Mouse (Mus musculus): ENCODE data around the gene Banp.
A peak's percentile ranks its signal among the peaks of the same experiment; 100 is the strongest.

Gene Banp

DNA sequence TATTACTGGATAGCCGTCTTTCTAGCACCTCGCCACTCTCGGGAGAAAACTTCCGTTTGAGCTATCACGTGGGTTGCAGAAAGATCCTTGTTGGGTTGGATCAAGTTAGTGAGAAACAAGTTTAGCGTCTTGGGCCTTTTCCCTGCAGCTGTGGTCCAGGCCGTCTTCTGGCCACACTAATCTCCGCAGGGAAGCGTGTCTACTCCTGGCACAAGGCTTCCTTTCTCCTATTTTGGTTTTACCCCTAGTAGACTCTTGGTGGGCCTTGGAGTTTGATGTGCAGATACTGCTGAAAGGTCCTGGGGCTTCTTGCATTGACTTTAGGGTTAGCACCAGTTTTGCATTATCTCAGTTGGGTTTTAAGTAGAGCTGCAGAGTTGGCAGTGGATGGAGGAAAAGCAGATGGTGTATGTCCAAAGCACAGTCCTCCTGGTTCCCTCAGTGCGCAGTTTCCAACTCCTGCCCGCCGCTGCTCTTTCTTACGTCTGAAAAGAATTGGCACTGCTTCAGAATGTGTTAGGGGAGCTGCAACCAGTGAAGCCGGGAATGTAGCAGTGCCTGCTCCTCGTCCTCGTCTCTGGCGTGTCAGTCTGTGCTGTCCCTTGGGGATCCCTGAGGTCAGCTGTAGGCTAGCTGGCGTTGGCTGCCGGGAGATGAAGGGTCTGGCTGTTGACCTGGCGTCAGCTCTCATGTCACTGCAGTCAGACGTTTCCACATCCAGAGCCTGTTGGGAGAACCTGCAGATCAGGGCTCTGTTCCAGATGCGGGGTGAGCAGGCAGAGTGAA lies 68.7 kb downstream of the Banp start:
- peak; percentile 89 for DNase-seq (ENCODE audit: low spot score)

DNA sequence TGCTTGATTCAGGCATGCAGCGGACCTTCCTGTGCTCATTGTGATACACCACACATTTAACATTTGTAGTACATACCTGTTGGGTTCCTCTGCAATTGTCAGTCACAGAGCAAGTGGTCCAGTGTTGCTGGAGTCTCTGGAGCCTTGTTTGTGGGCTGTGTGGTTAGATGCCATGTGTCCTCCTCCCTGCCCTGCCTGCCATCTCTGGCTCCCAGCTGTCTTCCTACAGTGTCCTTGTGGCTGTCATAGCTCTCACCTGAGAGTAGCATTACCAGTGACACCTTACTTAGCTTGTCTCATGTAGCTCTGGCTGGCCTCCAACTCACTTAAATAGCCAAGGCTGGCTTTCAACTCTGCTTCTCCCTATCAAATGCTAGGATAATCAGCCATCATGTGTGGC lies 69.6 kb downstream of the Banp start:
- DNase-seq (ENCODE audit: low spot score), result no peak

DNA sequence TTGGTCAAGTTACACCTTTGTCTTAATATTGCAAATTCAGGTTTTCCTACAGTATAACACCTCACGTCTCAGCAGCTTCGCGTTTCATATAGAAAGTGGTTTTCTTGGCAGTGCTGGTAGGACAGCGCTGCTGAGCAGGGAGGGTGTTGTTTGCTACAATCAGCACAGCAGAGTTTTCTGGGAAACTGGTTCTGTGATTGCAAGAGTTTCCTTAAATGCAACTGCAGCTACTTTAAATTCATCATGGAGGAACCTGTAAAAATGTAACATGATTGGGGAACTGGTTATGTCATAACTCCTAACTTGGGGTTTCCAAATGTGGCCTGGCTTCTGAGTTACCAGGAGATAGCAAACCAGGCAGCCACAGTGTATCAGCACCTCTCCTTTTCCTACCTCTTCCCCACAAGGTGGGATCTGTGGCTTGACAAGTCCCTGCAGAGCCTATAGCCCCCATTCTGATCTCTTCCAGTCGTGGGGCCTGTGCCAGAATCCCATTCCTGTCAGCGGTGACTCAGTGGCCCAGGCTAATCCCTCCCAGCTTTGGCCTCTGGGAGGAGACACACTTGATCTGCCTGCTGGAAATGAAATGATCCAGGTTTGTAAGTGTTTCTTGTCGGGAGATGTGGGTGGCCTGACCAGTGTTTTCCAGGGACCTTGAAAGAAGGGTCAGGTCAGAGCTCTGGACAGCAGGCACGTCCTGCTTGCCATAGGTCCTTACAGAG lies 70.7 kb downstream of the Banp start:
- DNase-seq (ENCODE audit: low spot score), result no peak

DNA sequence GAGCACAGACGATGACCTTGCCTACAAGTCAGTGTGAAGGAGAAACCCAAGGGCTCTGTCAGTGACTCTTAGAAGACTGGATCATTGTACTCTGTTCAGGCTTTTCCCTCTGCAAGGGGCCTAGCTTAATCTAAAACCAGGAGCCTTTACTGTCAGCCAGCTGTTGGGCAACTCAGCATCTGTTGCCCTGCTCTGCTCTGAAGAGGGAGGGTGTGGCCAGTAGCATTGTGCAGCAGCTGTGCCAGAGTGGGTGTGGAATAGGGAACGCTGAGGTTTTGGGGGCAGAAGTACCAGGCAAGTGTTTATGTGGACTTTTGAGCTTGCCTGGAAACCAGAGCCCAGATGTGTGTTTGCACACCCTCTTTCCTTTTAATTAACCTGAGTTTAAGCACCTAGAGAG lies 72.2 kb downstream of the Banp start:
- peak; percentile 65 for DNase-seq (ENCODE audit: low spot score)

DNA sequence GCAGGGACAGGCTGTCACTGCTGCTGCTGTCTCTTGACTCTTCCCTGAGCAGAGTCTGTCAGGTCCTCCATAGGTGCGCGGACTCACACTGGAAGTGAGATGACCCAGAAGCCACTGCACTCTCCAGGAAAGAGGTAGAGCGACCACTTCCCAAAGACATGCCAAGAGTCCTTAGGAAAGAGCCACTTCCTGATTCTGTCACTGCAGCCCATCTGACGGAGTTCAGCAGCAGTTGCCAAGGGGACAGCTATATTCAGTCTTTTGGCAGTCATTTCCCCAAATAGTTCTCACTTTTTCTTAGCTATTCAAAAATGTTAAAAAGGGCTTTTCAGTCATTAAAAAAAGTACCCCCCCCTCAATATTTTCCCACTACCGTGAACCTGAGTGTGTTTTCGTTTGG lies 72.7 kb downstream of the Banp start:
- no peak for DNase-seq (ENCODE audit: low spot score)

DNA sequence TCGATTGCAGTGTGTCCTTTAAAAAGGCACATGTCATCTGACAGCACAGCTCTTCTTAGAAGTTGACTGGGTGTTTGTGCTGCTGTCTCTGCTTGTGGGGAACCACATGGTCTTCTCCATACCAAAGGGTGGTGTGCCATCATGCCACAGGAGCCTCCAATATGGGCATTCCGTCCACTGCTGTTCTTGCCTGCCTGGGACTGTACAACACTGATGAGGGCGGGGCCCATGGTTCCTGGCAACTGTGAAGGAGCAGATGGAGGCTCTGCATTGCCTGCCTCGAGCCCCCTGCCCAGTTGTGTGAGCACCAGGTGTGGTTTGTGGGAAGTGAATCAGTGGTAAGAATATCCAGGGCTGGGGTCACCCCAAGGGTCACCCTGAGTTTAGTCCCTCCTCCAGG lies 73.2 kb downstream of the Banp start:
- no peak for DNase-seq (ENCODE audit: low spot score)

DNA sequence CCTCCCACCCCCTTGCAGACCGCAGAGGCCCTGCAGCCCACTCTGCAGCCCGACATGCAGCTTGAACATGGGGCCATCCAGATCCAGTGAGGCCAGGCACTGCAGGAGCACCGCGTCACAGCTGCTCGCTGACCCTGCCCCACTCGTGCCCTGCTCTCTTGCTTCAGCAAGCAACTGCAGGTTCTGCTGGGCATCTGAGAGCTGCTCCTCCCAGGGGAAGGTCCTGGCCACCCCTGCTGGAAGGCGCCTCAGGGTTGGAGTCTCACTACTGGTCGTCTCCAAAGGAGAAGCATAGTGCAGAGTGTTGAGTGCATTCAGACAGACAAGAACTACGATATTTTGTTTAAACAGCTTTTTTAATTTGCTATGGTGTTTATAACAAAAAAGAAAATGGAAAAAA lies 76.0 kb downstream of the Banp start:
- DNase-seq (ENCODE audit: low spot score), result no peak

DNA sequence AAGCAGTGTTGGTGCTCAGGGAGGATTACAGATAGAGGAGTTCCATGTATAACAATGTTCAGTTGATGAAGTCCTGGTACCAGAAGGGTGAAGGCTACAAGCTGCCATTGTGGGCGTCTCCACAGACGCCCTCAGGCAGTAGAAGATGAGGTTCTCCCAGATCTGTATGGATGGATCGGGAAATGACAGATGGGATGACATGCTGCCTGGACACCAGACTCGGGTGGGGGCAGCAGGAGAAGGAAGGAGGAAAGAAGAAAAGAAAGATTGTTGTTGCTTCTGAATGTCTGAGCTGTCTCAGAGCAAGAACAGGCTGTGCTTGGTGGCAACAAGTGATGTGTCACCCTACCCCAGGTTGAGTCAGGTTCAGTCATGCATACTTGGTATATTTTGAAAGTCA lies 78.6 kb downstream of the Banp start:
- no peak for DNase-seq (ENCODE audit: low spot score)

DNA sequence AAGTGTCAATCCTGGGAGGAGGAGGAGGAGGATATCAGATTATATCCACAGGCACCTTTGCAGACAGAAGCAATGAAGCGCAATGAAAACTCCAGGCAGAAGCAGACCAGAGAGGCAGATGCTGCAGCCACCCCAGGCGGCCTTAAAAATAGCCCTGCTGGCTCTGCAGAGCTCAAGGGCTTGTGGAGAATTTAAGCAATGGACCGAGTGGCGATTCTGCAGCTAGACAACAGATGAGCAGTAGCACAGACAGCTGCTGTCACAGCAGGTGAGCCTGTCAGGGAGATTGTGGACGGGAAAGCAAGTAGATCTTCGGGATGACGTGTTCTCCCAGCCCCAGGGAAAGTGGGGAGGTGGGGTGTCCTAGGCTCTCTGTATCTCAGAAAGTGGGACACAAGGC lies 81.4 kb downstream of the Banp start:
- DNase-seq (ENCODE audit: low spot score), result no peak

DNA sequence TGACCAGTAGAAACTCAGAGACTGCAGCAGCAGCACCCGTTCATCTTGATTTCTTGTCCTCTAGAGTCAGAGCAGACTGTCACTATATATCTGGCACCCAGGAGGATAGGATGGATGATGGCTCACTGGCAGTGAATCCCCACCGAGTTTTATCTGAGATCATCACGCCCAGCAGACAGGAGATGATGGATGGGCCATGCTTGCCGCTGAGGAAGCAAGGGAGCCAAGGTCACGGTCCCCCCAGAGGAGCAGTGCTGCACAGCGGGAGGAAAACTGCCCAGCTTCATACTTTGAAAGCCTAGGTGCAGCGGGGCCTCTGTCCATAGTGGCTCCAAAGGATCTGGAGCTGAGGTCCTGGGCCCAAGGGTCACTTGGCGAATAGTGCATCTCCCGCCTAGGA lies 83.2 kb downstream of the Banp start:
- DNase-seq (ENCODE audit: low spot score), result peak; percentile 33

DNA sequence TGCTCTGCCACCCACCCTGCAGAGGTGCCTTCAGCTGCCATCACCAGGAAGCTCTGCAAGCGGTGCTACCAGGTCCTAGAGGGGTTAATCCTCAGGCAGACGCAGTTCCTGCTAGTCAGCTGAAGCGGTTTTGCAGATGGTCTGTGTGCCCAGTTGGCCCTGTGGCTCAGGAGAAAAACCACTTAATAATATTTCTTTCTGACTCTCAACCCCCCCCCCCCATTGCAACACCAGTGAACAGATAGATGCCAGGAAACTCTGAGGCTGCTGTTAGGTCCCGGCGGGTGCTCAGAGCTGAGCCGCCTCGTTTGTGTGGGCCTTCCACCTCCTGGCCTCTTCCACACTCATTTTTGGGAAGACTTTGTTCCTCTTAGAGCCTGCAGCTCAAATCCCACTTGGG lies 86.0 kb downstream of the Banp start:
- DNase-seq (ENCODE audit: low spot score), result no peak

DNA sequence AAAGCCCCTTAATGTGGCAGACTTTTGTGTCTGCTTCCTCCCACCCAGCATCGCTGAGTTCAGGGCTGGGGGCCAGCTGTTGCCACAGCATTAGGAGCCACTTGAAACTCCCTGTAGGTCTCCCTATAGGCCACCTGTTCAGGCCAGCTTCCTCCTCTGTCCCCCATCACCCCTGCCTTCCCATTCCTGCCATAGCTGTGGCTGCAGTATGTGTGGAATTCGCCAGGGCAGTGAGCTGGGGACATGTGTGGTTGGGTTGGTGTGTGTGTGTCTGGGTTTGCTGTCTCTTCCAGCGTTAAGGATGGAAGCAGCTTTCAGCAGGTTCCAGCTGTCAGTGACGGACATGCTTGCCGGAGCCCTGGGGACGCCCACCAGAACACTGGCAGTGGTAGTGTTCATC lies 86.8 kb downstream of the Banp start:
- no peak for DNase-seq (ENCODE audit: low spot score)

DNA sequence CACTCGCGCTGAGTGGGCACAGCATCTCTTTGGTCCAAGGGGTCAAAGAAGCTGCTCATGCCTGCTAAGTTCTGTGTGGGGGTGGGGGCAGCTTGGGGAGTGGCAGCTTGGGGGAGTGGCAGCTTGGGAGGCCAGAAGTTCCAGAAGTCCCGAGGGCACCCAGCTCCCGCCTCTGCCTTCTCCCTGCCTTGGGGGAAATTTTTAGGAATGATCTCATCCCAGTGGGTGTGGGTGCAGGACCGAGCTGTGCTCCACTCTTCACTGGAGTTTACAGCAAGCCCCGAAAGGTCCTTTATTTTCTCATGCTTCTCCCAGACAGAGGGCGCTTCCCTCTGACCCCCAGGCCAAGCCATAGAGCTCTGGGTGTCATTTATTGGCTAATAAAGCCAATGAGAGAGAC lies 87.7 kb downstream of the Banp start:
- no peak for DNase-seq (ENCODE audit: low spot score)

DNA sequence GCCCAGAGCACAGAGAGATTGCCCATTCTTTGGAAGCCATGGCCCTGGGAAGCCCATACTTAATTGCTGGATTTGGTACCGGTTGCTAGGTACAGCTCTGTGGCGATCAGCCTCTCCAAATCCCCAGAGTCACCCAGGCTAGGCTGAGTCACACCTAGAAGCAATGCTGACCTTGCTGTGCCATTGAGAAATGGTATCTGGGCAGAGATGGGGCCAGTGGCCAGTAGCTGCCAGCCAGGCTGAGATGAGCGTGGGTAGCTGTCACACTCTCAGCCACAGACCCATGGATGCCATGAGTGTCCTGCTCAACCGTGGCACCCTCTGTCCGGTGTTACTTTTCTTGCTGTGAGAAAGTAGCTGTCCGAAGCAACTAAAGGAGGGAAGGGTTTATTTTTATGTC lies 88.5 kb downstream of the Banp start:
- peak; percentile 58 for DNase-seq (ENCODE audit: low spot score)

DNA sequence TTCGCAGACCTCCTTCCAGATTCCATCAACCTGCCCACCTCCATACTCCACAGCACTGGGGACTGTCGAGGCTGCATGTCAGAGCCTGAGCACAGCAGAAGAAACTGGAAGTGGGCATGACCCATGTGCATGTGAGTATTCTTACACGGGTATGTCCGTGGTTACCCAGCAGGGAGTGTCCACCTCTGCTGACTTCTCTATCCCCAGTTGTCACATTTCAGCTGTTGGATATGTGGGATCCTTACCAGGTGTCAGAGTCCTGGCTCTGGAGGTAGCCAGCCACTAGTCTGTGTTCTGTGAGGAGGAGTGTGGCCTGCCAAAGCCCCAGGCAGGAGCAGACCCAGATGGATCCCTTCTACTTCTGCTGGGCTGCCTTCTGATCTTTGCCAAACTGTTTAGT lies 89.9 kb downstream of the Banp start:
- no peak for DNase-seq (ENCODE audit: low spot score)

DNA sequence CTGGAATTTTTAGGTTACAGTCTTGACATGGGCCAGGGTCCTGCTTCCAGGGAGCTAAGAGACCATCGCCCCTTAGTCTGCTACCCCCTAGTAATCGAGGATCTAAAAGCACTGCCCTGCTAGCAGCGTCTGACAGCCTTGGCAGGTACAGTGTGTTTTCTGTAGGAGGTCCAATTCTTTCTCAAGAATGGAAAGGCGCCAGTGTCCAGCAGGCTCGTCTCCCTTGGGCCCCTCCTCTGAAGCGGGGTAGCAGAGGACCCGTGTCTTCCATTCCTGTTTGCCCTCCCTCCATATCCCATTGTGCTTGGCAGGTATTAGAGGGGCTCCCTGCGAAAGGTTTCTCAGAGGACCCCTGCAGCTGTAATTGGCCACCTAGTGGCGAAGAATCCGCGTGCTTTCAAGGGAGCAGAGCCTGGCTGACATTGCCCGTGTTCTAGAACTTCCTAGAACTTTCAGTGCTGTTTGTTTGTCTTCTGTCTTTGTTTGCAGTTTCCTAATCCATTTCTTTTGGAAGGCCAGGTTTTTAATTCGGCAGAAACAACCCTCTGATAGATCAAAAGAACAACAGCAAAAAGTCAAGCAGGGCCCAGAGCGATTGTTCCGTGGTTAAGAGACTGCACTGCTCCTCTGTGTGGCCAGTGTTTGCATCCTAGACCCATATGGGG lies 97.8 kb downstream of the Banp start:
- DNase-seq (ENCODE audit: low spot score), result no peak

DNA sequence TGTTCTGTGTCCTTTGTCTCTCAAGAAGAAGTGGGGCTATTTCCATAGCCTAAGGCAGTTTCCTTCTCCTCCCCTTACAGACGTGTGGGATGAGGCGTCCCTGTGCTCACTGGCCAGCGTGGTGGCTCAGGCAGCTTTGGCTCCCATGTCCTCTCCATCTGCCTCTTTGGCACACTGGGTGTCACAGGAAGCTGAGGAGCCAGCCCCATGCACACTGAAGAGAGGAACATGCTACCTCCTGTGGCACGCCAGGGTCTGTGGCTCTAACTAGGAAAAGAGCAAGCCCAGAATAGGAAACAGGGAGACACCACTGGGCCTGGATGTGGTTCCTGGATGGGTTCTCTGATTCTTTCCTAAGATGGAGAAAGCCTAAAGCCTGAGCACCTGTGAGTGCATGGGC lies 99.7 kb downstream of the Banp start:
- no peak for DNase-seq (ENCODE audit: low spot score)

DNA sequence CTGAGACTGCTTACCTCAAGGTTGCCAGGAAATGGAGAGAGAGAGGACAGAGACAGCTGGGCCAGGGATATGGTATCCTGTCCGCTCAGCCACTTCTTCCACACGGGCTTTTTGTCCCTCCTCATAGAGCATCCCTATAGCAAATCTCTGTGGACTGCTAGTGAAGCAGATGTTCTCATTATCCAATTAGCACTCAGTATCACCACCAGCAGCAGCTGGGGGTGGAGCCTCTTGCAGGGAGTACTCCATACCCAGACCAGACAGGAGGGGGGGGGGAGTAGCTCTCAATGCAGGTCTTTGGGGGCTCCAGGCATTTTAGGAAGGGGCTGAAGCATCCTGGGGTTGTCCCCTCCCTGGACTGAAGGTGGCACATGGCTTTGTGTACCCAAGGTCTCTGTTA lies 100.4 kb downstream of the Banp start:
- DNase-seq (ENCODE audit: low spot score), result peak; percentile 78

DNA sequence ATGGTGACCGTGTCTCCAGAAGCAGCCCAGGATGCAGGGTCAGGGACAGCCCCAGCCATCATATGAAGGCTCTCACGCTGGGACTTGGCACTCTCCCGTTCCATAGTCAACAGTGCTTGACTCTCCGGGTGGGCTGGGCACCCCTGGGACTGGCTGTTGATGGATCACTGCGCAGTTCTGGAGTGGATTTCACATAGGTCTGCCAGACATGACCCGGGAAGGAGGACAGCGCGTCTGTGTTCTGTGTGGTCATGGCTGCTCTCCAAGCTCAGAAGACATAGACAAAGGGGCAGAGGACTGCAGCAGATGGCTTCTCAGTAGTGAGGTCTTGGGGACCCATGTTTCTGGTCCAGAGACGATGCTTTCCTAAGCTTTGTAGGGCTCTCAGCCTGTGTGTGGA lies 101.1 kb downstream of the Banp start:
- no peak for DNase-seq (ENCODE audit: low spot score)

DNA sequence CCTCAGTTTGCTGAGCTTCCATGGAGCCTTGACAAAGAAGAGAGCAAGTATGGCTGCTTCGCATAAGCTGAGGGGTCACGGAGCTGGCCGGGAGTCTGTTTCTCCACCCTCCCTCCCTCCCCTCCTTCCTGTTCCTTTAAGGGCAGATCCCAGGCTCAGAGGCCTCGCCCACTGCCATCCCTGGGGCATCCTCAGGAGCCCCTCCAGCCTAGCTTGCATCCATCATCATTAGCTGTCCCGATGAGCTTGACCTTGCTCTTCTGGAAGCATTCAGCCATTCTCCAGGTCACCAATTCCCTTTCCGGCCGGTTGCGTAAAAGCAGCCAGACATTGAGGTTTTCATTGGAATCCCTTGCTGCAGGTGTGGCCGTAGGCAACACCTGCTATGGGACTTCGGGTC lies 105.8 kb downstream of the Banp start:
- no peak for DNase-seq (ENCODE audit: low spot score)

DNA sequence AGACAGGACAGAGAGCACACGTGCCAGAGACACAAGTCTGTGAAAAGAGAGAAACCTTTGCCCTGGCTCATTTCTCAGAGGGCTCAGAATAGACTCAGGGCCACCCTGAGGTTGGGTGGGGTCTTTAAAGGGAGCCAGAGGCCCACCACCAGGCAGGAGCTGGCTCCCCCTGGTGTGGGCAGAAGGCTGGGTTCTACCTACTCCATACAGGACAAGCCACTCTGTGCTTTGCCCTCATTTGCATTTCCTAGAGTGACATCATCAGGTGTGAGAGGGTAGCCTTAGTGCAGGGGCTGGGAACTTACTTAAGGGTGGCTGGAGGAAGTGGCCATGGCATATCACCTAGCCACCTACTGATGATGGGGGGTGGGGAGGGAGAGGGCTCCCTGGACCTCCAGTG lies 106.6 kb downstream of the Banp start:
- no peak for DNase-seq (ENCODE audit: low spot score)

DNA sequence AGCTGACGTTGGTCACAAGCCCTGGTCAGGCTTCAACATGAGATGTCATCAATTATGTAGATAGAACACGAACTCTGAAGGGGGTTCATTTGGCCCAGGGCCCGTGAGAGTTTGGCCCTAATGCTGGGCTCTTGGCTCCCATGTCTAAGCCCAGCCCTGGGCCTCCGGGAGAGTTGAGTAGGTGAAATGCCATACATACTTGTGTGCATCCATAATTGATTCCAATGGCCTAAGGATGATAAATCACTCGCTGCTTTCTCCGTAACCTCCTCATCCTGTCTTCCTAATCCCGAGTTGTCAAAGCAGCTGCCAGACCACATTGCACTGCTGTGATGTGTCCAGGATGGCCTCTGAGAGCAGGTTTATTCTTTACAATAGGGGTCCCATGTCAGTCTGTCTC lies 107.3 kb downstream of the Banp start:
- DNase-seq (ENCODE audit: low spot score), result no peak

DNA sequence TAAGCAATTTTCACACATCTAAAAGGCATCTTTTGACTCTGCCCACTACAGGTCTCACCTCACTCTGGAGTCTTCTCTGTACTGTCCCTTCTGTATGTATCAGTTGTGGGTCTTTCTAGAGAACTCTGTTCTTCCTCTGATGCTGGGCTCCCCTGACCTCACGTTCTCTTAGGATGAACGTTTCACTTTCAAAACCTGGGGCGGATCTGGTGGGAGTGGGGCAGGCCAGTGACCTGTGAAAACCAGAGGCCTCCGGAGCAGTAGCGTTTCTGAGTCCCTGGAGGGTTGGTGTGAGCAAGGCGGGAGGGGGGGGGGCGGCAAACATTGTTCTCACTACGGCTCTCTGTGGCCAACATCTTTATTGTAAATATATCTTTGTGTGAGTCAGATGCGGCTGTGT lies 109.0 kb downstream of the Banp start:
- peak; percentile 67 for DNase-seq (ENCODE audit: low spot score)

All from MN1 (cell line).